Mouse (Mus musculus): ENCODE measurements around the gene Stox1.
A peak's percentile ranks its signal among the peaks of the same experiment; 100 is the strongest.
"Not testable (repeated sequence)": the region's sequence is repeated elsewhere in the genome, so short reads cannot be mapped to it uniquely, and the experiment has no call there.

Stox1 gene

DNA sequence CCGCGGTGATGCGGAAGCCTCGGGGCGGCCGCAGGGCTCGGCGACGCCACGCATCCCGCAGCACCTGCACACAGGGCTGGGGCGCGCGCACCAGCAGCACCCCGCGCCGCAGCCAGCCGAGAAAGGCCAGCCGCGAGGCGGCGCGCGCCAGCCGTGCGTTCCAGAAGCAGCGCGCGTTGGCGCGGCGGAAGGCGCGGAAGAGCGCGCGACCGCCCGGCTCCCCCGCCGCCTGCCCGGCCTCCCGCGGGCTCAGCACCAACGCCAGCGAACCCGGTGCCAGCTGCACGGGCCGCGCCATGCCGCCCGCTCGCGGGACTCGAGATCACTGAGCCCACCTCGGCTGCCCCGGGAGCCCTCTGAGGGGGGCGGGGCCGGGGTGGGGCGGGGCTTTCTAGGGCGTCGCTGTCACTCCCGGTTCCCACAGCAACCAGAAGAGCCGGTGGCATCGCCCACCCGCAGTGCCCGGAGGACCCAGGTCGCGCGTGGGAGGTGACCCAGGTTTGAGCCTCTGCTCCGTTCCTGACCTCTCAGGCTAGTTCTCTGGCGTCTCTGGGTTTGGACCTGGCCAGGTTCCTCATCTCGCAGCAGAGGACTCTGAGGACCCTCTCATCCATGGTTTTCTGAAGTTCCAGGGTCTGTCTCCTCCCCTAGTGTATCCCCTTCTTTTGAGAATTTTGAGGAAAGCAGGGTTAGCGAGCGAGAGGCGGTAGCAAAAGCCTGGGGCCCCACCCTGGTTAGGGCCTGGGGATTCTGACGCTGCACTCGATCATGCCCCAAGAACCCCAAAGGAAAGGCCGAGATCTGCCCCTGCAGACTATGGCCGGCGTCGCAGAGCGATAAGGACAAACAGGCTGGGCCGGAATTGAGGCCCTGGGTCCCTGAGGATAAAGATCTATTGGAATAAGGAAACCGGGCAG is at the start of gene Stox1:
Stox1 (minus strand) TSS at position 358 of the 917 bp plus-strand sequence.
- peak; percentile 68 for DNase-seq (ENCODE audit: low read depth, low spot score)

DNA sequence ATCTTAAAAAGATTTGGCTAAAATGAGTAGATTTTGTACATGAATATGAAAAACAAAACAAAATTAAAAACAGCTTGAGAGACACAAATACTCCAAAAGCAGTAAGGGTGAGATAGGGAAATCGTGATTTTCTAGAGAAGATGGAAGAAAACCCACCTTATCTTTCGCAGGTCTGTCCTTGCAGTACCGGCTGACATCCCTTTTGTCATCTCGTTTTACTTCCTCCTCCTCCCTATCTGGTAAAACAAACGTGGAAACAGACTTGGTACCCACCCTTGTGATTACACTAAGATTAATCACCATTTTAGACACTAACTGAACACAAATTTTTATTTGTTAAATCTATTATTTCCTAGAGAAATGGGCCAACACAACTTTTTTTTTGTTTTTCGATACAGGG is 24.9 kb upstream of the Stox1 start:
- DNase-seq (ENCODE audit: low read depth, low spot score) = no peak

DNA sequence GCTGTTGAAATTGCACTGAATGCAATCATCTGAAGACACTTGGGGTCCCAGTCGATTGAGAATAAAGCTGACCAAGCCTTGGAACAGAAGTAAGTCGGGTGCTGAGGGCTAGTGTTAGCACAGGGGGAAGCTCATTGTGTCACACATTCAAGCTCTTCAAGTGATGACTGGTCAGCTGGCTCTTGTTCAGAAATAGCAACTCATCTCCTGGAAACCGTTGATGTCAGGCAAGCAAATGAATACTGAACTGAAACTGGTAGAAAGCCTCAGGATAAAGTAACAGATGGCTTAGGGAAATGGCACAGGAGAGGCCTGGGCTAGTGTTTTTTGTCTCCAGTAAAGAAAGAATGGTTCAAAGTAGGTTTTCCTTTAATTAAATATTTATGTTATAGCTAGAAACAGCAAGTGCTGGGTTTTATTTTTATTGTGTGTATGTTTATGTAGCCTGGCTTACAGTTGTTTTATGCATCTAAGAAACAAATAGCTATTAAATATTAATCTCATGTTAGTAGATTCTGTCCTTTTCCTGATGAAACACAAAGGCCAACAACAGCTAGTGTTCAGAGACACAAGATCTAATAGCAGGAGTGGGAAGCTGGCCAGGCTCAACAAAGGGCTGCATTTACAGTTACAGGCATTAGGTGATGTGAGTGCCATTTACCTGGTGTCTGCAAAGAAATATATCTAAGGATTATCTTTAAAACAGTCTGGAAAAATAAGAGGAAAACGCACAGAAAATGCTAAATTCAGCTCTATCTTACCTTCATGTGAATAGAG is 14.2 kb upstream of the Stox1 start:
- no peak for DNase-seq (ENCODE audit: low read depth, low spot score)

DNA sequence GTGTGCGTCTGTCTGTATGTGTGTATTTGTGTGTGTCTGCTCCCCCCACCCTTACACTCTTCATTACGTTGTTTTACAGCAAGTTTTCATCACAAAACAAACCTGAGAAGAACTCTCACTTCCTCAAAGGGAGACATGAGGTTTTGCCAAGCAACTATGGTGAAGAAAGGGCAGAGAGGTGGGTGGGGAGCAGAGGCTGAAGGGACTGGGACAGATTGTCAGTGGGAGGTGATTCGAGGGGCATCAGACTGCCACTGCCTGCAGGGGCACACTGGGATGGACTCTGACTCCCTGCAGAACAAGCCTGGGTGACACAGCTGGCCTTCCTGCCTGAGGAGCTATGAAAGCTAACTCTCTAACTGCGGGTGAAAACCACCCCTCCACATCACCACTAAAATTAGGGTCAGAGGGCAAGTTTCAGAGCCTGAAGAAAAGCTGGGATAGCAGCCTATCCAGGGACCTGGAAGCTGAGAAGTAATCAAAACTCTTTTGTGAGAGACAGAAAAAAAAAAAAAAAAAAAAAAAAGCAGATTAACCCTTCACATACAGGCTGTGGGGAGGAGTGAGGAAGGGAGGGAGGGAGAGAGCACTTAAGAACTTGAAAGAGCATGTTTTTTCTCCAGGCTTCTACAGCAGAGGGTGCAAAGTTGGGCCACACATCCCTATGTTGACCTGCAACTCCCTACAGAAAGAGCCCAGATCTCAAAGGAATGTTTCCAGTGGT is 11.2 kb upstream of the Stox1 start:
- DNase-seq (ENCODE audit: low read depth, low spot score) = no peak

DNA sequence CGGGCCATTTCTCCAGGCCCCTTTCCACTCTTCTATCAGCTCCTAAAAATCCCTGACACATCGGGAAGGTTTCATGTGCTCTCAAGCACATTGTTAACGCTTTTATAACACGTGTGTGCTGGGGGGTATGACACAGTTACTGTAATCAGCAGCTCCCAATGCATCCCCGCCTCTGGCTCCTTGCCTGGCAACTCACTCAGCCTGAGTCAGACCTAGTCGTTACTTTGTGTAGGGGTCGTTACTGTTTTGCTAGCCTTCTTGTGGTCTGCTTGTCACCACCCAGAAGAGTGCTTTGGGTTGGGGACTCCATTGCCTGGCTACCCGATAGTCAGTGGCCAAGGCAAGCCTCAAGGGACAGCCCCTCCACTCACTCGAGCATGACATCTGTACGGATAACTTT is 4.9 kb upstream of the Stox1 start:
- DNase-seq (ENCODE audit: low read depth, low spot score) = no peak

DNA sequence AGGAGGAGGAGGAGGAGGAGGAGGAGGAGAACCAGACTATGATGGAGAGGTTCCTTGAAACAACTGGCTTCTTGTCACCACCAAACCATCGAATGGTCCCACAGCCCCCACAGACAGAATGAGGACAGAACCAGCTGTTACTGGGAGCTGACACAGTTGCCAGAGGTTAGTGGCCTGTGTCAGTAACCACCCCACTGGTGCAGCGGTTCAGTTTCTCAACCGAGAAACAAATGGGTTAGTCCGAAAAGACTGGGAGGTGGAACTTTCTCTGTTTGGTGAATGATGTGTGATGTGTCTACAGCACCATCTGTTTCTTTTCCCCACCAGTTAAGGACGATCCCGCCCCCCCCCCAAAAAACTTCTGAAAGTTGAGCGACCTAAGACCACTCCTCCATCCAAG is 992 bp downstream of the Stox1 start:
- no peak for DNase-seq (ENCODE audit: low read depth, low spot score)

DNA sequence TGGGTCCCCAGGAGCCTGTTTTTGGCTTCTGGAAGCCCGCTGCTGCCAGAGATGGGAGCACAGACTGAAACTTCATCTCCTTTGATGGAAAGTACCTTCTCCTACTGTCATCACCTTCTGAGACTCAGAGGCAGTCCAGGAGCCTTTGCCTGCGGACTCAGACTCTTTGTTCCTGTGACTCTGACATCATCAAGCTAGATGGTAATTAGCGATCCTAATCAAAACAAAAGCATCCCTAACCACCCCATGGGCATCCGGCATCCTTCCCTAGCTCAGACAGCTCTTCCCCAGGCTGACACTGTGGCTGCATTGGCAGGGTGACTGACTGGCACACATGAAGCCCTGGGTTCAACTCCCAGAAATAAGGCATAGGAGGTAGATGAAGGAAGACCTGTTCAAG is 3.2 kb downstream of the Stox1 start:
- DNase-seq (ENCODE audit: low read depth, low spot score) = no peak

DNA sequence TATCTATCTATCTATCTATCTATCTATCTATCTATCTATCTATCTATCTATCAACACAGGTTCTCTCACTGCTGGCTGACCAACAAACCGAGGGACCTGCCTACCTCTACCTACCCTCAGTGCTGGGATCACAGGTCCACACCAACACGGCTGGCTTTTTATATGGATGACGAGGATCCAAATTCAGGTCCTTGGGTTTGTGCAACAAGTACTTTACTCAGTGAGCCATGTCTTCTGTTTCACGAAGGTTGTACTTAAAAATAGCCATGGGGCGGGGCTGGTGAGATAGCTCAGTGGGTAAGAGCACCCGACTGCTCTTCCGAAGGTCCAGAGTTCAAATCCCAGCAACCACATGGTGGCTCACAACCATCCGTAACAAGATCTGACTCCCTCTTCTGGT is 5.4 kb downstream of the Stox1 start:
- DNase-seq (ENCODE audit: low read depth, low spot score) = not testable (repeated sequence)

DNA sequence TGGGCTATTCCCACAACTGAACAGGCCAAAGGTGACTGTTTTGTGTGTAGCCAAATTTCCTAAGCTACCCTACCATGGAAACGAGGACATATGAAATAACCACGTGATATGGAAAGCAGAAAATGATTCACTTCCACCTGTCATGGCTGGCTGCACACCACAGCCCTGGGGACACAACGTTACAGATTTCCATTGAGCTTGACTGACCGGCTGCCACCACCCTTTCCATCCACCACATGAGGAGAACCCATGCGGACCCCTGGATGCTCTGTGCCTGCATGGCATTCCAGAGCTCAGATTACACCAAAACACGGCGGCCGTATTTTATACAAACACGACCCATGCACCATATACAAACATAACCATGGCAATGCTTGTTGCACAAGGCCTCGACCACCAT is 12.5 kb downstream of the Stox1 start:
- no peak for DNase-seq (ENCODE audit: low read depth, low spot score)

DNA sequence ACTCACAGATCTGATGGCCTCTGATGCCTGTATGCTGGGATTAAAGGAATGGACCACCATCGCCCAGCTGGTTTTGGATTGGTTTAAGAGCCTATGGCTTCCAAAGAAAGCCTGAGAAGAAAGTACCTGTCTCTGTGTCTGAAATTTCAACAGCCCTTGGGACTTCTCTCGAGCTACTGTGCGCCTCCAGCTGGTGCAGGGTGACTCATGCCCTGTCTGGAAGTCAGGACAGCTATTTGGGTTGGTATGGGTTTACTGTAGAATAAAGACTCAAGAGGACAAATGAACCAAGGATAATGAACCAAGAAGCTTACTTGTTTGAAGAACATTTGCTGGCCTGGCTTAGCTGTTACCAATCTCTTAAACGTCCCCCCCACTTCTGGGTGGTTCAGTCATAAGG is 22.3 kb downstream of the Stox1 start:
- DNase-seq (ENCODE audit: low read depth, low spot score) = no peak

DNA sequence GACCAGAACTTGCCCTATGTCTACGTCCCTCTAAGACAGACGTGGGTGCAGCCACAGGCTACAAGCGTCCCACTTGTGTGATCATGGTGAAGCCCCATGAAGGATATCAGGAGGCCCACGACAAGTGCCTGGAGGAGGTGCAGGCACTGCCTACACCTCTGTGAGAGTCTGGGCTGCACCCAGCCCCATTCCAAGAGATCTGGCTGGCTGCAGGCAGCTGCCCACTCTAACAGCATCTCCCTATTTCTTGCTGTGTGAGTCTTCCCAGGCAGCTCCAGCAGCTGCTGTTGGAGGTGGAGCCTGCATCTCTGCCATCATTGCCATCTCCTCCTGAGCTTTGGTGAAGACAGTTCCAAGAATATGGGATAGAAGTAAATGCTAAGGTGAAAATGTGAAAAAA is 23.5 kb downstream of the Stox1 start:
- no peak for DNase-seq (ENCODE audit: low read depth, low spot score)

DNA sequence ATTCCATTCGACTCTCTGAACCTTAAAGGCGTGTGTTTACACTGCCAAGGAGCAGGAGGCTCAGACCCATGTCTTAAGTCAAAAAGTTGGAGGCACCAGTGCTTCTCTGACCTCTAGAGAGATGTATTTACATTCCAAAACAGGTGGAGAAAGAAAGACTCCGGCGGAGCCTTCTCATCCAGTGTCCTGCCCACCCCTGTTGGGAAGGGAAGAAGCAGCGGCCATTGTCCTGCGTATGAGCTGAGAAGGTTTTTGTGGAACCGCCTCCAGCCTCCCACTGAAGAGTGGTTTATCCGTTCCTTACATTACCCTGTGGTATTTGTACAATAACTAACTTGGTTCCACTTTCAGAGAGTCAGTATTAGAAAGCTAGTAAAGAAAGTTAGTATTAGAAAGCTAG is 33.2 kb downstream of the Stox1 start:
- DNase-seq (ENCODE audit: low read depth, low spot score) = no peak

DNA sequence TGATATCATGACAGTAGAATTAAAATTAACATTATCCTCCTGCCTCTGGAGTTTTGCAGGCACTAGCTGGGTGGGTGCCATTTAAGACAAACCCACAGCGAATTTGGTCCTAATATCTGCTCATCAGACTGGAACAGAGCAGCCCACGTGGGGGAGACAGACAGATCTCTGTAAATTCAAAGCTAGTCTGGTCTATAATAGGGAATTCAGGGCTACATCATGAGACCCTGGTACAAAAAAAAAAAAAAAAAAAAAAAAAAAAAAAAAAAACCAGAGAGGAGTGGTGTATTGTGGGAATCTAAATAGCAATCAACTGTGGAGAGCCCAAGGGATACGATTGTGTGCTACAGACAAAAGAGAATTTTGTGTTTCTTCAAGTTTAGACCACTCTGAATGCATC is 33.7 kb downstream of the Stox1 start:
- no peak for DNase-seq (ENCODE audit: low read depth, low spot score)

DNA sequence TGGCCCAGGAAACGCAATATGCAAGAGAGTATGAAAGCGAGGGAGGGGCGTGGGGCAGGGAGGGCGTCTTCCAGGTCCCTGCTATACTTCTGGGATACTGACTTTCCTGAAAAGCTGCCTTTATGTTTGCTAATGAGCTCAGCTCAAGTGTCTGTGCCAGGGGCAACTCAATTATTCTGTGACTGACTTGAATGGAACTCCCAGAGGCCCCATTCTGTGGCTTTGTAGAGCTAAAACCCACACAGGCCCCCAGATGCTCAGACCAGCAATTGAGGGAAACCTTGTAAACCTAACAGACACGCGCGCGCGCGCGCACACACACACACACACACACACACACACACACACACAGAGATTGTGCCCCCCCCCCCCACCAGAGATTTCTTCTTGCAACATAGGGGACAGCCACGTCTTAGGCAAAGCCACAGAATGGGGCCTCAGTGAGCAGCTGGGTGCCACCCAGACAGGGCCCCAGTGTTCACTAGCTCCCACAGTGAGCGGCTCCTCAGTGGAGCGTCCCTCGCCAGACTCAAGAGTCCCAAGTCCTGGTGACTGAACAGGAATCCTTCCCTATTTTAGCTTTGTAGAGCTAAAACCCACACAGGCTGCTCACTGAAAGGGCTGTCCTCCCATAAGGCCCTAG is 38.8 kb downstream of the Stox1 start:
- no peak for DNase-seq (ENCODE audit: low read depth, low spot score)

DNA sequence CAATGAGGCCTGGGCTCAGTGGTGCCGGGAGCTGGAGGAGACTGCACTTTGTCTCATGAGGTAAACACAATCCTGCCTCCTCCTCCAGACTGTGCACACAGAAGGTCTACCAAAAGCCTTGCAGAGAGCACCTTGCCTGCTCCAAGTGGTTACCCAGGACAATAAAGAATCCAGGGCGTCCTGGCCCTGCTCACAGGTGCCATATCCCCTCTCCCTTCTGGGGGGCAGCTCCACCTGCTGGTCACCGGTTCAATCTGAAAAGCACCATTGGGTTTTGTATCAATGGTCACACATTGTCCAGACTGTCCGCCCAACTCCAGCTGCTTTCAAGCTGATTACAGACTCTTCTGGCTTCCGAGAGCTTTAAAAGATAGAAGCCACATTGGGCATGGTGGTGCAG is 42.9 kb downstream of the Stox1 start:
- no peak for DNase-seq (ENCODE audit: low read depth, low spot score)

DNA sequence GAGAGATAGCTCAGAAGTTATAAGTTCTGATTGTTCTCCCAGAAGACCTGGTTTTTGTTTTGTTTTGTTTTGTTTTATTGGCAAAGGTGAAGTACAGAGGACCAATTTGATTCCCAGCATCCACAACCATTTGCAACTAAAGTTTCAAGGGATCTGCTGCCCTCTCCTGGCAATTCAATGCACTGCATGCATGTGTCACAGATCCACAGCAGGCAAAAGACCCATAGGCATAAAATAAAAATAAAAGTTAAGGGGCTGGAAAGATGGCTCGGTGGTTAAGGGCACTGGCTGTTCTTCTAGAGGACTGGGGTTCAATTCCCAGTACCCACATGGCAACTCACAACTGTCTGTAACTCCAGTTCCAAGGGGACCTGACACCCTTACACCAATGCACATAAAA is 46.1 kb downstream of the Stox1 start:
- DNase-seq (ENCODE audit: low read depth, low spot score) = no peak

DNA sequence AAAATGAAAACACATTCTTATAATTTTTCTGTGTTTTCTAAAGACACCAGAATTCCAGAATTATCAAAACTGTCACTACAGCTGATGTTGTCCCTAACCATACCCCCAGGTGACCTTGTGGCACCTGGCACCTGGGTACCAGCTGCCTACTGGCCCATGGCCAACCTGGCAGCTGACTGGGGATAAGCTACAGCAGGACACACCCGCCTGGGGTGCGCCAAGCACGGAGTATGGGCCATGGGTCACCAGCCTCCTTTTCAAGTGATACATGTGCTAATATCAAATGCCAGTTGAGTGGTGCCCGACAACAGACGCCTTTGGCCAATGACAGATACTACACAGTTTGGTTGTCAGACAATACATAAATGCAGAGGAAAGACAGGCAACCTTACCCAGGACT is 48.6 kb downstream of the Stox1 start:
- no peak for DNase-seq (ENCODE audit: low read depth, low spot score)

DNA sequence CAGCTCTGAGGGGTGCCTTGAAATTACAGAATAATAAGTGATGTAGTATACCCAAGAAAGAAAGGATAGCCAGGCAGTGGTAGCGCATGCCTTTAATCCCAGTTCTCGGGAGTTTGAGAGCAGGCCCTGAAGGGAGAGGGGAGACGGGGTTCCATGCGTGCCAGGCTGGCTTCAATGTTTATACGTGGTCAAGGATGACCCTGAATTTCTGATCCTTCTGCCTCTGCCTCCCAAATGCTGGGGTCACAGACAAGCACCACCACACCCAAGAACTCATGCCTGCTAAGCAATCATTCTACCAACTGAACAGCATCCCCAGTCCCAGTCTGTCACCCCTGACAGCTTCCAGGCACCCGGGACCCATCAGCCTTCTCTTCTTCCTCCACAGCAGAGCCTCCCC is 49.7 kb downstream of the Stox1 start:
- DNase-seq (ENCODE audit: low read depth, low spot score) = no peak

DNA sequence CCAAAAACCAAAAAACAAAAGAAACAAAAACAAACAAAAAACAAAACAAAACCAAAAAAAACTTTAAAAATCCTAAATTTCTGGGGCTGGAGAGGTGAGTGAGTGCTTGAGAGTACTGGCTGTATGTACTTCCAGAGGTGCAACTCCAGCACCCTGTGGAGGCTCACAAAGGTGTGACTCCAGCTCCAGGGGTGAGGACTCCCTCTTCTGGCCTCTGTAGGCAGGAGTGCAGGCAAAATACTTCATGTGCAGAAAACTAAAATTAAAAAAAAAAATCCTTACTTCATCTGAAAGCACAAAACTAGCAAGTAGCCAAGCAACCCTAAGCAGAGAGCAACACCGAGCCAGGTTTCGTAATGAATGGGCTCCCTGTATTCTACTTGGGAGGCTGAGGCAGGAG is 53.6 kb downstream of the Stox1 start:
- DNase-seq (ENCODE audit: low read depth, low spot score) = no peak

DNA sequence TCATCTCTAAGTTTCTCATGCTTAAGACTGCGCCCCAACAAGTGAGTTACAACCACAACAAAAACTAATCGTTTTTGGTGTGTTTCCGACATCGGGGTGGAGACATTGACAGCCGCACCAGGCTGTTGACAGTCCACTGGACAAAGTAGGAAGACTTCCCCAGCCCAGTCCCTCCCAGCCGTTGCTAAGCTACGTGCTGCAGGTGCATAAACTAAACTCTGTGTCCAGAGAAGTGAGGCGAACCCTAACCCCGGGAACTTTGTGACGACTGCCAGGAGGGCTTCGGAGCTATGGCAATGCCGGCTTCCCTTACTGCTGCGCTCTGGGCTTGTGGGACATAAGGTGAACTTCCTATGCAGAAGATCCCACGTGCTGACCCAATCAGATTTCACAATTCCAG is 56.7 kb downstream of the Stox1 start:
- no peak for DNase-seq (ENCODE audit: low read depth, low spot score)

DNA sequence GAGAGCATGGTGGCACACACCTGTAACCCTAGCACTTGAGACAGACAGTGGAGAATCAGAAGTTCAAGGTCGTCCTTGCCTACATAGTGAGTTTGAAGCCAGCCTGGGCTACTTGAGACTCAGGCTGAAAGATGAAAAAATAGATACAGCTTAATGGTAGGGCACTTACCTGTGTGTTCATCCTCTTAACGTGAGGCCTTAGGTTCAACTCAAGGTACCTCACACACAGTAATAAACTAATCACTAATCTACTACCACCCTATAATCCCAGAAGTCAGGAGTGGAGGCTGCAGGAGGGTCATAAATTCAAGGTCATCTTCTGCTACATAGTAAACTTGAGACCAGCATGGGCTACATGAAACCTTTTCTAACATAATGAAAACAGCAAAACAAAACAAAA is 57.5 kb downstream of the Stox1 start:
- DNase-seq (ENCODE audit: low read depth, low spot score) = no peak

DNA sequence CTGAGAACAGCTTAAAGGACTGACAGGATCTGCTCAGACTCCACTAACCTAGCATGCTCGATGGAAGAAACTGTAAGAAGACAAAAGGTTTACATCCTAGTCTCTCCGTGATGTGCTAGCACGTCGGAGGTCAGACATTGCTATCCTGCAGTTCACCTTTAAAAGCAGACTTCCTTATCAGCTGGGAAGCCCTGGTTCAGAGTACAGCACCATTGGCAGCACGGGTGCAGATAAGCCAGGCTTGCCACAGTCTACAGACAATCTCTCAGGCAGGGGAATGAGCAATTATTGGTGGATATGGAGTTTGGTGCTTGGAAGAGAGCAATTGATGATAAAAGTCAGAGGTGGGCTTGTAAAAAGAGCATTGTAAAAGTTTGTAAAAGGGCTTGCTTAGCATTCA is 57.9 kb downstream of the Stox1 start:
- no peak for DNase-seq (ENCODE audit: low read depth, low spot score)
